Mouse (Mus musculus): Measurements from ENCODE around the gene Kif3b.

The Kif3b gene

GRCm38 (mm10) chr2:153297771-153298170 is 6.6 kb downstream of the Kif3b start:
- no peak for DNase-seq (ENCODE audit: low spot score in 2 of 2)

DNA sequence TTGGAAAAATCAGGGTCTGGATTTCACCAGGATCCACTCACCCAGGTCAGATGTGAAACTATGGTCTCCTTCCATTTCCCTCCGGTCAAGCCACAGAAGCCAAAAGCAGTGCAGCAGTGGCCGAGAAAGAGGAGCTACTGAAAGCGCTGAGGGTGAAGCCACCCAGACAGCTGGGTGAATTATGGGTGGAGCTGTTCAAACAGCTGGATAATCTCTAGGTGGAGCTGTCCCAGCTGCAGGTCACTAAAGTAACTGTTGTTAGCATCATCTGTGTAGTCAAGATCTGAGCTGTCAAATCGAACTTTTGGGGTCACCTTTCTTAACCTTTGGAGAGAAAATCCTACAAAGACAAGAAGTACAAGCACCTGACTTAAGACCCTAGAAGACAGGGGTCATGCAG is 7.2 kb downstream of the Kif3b start:
- no peak for DNase-seq (ENCODE audit: low spot score in 2 of 2)

- DNase-seq (ENCODE audit: low spot score in 2 of 2): no peak
These were observed 7.7 kb downstream of the Kif3b start for GRCm38 (mm10) chr2:153298863-153299262.

GRCm38 (mm10) chr2:153301123-153301522 is 9.9 kb downstream of the Kif3b start:
- DNase-seq (ENCODE audit: low spot score in 2 of 2): no peak

- no peak for DNase-seq (ENCODE audit: low spot score in 2 of 2)
These were observed 14.0 kb downstream of the Kif3b start for GRCm38 (mm10) chr2:153305240-153305639.

GRCm38 (mm10) chr2:153308586-153308985 is 17.4 kb downstream of the Kif3b start:
- DNase-seq (ENCODE audit: low spot score in 2 of 2): no peak

- DNase-seq (ENCODE audit: low spot score in 2 of 2): no peak
These were observed 17.9 kb downstream of the Kif3b start for GRCm38 (mm10) chr2:153309106-153309505.

- DNase-seq (ENCODE audit: low spot score in 2 of 2): no peak
These were observed 19.0 kb downstream of the Kif3b start for GRCm38 (mm10) chr2:153310228-153310627.

- DNase-seq (ENCODE audit: low spot score in 2 of 2): no peak
These were observed 21.7 kb downstream of the Kif3b start for GRCm38 (mm10) chr2:153312884-153313283.

DNA sequence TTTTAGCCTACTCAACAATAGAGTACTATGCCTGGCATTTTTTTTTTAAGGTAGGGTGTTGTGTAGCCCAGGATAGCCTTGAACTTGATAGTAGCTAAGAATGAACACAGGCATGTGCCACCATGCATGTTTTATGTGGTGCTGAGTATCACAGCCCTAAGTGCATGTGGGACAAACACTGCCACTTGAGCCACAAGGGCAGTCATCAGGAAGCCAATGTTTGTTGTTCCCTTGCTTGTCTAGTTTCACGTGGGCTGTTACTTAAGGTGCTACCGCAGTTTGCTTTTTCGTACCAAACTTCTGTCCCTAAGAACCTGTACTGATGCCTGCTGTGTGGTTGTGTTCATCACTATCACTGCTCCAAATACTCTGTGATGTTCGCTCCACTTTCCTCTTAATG is 27.2 kb downstream of the Kif3b start:
- DNase-seq (ENCODE audit: low spot score in 2 of 2): no peak

DNA sequence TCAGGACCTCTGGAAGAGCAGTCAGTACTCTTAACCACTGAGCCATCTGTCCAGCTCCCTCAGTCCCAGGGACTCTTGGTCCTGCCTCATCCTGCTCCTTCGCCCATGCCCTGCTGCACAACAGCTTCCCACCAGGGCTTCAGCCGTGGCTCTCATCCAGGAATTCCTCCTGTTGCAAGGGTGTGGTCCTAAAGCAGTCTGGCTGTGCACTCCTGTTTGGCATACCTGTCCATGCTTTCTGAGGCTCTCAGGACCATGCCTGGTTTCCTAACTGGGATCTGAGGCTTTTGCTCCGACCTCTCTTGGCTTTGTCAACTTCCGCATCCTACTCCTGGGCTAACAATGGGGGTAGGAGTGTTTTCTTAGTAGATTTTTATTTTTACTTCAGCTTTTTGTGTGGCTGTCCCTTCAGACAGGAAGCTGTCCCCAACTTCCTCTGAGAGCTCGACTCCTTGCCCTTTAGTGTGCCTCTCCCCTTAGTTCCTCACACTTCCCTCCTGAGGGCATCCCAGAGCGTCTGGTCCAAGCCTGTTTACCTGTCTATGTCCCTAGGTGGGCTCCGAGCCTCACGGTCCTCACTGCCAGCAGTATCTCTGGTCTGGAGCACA is 27.9 kb downstream of the Kif3b start:
- no peak for DNase-seq (ENCODE audit: low spot score in 2 of 2)

DNA sequence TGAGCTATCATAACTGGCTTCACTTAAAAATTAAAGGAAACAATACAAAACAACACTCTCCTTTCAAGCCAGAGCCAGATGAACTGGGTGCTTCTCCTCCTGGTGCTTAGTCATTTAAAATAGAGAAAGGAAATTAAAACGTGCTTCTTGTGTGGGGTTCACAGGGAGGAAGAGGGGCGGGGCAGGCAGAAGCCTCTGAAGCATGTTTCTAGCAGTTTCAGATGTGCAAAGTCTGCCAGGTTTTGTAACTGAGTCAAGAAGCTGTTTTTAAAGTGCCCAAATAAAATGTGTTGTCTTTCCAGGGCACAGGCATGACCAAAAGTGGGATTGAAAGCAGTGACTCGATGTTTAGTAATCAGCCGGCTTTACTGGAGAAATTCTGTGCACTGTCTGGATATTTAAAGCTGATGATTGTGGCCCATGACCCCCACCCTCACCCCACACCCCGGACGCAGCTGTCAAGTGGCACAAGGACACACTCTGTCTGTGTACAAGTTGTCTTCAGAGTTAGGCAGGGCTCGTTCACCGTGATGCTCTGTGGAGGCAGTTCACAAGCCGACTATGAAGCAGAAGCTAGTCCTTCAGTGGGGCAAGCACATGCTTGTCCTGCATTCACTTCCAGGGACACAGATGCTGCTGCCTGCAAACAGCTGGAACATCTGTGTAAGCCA is 34.6 kb downstream of the Kif3b start:
- DNase-seq (ENCODE audit: low spot score in 2 of 2): no peak

- no peak for DNase-seq (ENCODE audit: low spot score in 2 of 2)
These were observed 41.1 kb downstream of the Kif3b start for GRCm38 (mm10) chr2:153332271-153332670.

DNA sequence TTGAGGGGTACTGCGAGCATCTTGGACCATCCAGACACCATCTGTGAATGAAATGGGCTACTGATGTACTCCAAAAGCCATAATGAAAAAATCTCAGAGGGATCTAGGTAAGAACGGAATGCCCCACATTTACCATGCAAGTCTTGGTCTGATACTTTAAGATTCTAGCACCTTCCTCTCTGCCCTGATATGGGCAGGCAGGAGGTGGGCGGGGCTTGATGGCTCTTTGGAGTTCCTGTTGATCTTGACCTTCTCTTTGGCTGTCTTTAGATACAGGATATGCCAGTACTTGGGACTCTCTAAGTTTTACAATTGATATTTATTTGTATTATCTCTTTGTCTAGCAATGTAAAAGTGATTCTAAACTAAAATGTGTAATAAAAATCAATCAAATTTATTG is 41.8 kb downstream of the Kif3b start:
- peak in 1 of 2 experiments; percentile 41 for DNase-seq (ENCODE audit: low spot score in 2 of 2)

DNA sequence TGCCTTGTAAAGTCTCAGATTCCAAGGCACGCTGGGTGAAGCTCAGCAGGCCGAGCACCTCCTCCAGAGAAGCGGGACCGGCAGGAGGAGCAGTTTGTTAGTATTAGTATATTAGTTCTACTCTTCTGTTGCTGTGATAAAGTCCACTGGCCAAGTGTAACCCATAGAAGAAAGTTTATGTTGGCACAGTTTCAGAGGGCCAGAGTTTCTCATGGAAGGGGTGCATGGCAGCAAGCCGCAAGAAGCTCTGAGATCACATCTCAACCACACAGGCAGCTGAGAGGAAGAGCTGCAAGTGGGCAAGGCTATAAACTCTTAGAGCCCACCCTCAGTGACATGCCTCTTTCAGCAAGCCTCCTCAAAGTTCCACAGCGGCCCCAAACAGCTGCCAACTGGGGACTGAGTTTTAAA is 42.6 kb downstream of the Kif3b start:
- DNase-seq (ENCODE audit: low spot score in 2 of 2): no peak

DNA sequence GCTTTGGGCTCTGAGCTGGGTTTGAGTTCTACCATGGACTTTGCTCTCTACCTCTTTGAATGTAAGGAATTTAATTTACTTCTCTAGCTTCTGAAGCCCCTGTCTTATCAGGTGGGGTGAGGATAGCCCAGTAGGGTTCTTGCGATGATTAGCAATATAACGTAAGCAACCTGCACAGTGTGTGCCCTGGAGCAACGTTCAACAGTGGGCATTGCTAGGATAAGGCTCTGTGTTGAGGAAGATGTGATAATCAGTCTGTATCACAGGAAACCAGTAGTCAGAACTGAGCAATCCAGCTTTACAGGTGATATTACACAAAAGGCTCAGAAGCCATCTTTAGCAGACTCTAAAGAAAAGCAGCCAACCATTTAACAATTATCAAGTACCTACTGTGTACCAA is 43.1 kb downstream of the Kif3b start:
- DNase-seq (ENCODE audit: low spot score in 2 of 2): no peak

DNA sequence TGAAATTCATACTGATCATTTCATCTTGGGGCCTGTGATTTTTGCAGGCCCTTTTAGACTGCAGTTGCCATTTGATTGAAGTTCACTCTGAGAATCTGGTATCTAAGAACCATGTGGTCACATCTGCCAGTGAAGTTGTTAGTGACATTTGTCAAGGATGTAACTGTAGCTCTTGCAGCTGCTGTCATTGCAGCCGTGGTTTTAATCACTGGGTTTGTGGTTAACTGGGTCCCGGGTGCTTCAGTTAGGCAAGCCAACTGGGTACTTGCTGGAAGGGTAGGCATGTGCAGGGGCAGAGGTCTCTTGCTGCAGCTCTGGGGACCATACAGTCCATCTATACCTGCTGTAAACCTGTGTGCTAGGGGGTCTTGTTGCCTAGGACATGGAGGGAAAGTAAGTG is 44.9 kb downstream of the Kif3b start:
- DNase-seq (ENCODE audit: low spot score in 2 of 2): no peak

DNA sequence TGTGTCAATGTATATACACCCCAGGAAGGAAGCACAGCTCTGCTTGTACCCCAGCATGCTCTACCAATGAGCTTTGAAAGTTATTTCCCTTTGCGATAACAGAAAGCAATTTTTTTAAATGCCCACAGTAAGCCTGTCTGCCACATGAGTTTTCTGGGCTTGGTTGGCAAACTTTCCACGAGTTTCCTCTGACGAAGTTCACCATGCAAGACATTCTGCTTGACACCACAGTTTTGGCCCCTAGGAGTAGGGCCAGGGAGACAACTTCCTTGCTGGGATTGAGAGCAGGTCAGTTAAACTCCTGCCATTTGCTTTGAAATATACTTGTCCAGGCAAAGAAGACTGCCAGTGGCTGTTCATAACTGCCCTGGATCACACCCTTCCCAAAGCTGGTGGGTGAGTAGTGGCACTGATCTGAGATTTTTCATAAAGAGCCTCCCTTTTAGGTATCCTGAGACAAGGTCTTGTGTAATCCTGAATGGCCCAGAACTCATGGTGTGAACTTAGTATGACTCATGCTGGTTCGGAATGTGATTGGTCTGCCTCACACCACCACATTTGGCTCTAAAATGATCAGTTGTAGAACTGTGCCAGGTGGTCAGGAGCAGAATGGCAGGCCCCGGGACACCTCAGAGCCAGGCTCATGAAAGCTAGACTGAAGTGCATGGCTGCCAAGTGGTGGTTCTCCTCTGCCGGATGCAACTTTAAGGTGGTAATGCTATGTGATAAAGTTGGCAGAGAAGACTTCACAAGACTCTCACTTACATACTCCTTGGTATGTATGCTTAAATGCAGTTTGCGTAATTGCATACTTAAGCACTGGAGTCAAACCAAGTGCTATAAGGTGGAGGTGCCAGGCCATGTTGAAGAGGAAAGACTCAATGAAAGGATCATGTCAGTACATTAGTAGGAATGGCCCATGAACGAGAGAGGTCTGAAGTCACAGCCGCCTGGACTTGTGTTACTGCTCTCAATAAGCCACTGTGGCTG is 47.4 kb downstream of the Kif3b start:
- DNase-seq (ENCODE audit: low spot score in 2 of 2): no peak

DNA sequence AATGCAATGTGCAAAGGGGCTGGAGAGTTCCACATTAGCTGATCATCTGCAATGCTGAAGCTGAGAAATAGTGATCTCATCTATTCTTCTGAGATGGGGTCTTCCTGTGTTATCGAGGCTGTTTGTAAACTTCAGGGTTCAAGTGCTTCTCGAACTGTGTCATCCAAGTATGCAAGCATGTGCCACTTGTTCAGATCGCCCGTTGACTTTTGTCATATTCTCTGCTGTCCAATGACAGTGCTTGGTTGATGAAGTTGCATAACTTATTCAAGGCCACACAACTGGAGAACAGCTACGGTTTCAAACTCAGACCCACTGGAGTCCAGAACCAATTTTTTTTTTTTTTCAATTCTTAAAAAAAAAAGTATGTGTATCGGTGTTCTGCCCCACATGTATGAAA is 51.0 kb downstream of the Kif3b start:
- no peak for DNase-seq (ENCODE audit: low spot score in 2 of 2)

DNA sequence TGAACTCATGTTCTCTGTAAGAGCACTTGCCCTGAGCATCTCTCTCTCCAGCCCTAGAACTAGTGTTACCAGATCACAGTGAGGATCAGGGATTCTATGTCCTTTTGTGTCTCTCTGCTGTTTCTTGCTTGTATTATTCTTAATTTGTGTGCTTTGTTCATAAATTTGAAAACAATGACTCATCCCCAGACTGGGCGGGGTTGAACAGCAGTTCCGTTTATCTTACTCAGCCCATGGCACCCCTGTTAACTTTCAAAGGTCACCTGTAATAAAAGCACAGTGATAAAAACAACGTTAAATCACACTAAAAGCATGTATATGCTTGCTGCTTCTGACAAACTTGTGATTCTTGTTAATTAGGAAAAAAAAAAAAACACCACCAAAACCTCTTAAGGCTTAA is 51.4 kb downstream of the Kif3b start:
- no peak for DNase-seq (ENCODE audit: low spot score in 2 of 2)

DNA sequence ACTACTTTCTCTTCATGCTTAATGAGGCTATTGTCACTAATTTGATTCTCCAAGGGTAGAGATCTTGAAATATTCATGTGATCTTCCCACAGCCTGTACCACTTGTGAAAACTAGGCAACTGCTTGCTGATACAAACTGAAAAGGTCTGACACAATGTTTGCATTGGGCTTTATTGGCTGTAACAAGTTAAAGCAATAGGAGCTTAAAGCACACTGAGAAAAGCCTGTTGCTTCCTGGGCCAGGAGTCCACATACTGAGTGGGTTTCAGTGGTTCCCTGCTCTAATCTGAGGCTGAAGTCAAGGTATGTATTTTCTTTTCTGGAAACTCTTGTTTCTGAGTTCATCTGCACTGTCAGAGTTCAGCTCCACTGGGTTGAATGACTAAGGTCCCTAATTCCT is 52.0 kb downstream of the Kif3b start:
- DNase-seq (ENCODE audit: low spot score in 2 of 2): no peak

DNA sequence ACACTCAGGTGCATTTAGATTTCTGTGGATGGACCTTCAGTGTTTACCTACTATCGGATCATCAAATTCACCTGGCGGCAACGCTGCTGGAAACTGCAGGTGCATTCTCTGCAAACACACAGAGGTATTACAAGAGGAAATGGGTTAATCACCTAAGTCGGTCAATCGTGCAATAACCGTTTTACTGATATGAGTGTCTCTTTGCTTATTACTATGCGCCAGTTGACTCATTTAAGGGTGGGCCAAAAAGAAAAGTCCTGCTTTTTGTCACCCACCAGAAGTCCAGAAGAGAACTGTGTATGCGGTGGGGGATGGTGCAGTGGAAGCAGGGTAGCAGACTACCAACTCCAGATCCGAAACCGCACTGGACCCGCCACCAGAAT is 53.8 kb downstream of the Kif3b start:
- DNase-seq (ENCODE audit: low spot score in 2 of 2): no peak

All from spleen, postnatal 4 days (tissue).